Mouse (Mus musculus): Measurements from ENCODE around the gene Pdpk1.

The Pdpk1 gene

GRCm38 (mm10) chr17:24035087-24035486 lies 115.6 kb downstream of the Pdpk1 start:
- DNase-seq: no peak

GRCm38 (mm10) chr17:24030551-24030950 lies 120.2 kb downstream of the Pdpk1 start:
- no peak for DNase-seq

GRCm38 (mm10) chr17:24029477-24029876 lies 121.2 kb downstream of the Pdpk1 start:
- DNase-seq: no peak
